Mouse (Mus musculus) kidney, postnatal 14 days (tissue): ENCODE data around the gene Copb2.
A peak's percentile ranks its signal among the peaks of the same experiment; 100 is the strongest.

Source experiments
- DNase-seq: peaks from one replicate; pipeline ENCODE4 v3.0.0; 2022; ENCODE audit warnings: mixed read lengths

Copb2 gene

GRCm38 (mm10) chr9:98563137-98564126 is at the start of gene Copb2:
TSS of gene Copb2 (plus strand) at chr9:98563721.
- DNase-seq, result peak; percentile 99

DNA sequence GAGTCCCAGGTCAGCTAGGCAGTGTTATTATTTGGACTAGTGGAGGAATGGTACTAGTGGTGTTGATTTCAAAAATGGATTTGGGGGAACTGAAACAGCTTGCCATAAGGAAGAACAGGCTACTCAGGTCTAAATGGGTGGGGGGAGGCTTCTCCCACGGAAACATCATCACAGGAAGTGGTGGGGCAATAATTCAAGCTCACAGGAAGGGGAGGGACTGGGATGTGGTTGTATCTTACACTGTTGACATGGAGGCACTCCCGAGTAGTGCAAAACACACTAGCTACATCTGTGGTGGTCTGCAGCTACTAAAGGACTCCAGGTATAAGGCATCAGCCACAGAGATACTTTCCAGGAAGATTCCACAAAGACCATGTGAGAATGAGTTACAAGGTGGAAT is 39.6 kb upstream of the Copb2 start:
- no peak for DNase-seq

- peak; percentile 18 for DNase-seq
Observed at GRCm38 (mm10) chr9:98524786-98525542, 38.6 kb upstream of the Copb2 start.

DNA sequence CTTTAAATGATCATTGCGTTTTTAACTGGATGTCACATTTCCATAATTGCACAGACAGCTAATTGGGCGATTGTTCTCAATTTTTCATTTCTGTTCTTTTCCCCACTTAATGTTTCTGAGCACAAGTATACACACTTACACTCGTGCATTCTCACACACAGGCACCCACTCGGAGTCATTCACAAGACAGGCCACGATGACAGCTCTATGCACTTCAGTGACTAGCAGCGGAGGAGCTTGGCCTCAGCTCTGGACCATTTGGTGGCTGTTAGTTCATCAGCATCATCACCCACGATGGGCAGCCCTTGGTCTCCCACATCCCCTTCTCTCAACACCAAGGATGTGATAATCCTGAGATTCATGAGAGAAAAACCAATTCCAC is 38.0 kb upstream of the Copb2 start:
- no peak for DNase-seq

DNA sequence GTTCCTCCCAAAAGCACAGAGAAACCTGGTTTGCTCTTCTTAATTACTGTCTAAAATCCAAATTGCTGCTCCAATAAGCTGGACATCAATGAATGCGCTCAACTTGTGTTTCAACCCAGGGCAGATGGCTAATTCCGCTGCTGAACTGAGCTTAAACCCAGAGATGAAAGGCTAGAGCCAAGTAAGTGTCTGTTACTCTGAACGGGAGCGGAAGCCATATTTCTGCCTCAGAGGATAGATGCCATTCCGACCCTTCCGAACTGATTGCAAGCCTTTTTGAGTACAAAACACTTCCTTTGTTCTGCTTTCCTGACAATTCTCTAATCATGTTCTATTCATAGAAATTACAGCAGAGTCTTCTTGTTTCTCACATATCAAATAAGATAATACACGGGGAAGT is 36.3 kb upstream of the Copb2 start:
- DNase-seq, result peak; percentile 37

- DNase-seq, result no peak
Observed at GRCm38 (mm10) chr9:98529776-98530175, 33.7 kb upstream of the Copb2 start.

- DNase-seq, result no peak
Observed at GRCm38 (mm10) chr9:98530999-98531398, 32.5 kb upstream of the Copb2 start.

DNA sequence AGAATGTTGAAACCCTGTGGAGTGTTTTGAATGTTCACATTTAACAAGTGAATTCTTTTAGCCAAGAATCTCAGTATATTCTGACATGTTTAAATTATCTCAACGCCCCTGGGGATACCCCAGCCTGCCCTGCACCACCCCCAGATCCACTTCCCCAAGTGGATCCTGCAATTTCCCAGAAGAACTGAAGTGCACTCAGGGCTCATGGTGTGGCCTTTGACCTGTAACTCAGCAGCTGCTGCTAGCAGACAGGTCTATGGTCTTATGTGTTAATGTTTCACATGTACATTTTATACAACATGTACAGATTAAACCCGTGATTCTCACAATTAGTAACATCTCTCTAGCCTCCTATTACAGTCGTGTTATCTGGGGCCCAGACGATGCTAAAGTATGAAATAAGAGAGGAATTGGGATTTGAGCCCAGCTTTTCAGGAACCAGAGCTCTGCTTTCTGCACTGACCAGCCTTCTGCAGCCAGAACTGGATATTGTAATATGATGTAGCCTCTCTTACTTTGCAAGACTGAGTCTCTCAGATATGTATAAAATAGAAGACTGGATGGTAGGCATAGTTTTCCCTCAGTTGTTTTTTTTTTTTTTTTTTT is 28.7 kb upstream of the Copb2 start:
- DNase-seq, result peak; percentile 14

DNA sequence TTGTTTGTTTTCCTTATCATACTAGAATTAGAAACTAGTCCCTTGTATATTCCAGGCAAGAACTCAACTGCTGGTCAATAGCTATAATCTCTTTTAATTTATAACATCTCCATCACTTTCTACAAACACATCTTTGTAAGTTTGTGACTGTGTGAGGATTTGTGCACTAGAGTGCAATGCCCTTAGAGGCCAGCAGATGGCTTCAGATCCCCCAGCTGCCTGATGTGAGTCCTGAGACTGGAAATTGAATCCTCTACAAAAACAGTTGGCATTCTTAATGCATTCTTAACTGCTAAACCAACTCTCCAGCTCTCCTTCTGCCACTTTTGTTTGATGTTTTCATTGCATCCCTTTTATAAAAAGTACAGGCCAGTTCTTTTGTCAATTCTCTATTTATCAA is 27.8 kb upstream of the Copb2 start:
- no peak for DNase-seq

GRCm38 (mm10) chr9:98538017-98538712 is 25.4 kb upstream of the Copb2 start:
- DNase-seq, result peak; percentile 4

DNA sequence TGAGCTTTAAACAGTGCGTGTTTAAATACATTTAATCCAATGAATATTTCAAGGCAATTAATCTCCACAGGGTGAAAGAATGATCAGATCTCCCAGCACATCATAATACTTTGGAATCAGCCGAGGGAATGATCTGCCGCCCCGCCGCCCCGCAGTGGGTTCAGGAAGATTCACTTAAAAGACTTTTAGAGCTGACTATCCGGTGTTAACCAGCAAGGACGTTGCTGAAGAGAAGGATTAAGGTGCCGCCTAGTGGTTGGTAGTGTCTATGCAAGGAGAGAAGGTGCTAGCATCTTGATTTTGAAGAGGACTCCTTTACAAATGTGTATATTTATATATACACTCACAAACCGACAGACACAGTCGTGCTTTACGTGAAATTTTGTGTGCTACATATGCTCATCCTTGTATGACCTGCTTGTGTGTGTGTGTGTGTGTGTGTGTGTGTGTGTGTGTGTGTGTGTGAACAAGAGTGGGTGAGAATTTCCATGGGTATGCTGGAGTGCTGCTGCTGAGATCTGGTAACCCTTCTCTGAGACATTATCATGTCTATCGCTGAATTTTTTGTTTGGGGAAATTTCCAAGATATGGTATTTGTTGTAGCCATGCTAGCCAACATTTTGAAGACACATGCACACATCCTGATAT is 24.7 kb upstream of the Copb2 start:
- DNase-seq, result peak; percentile 79

- no peak for DNase-seq
Observed at GRCm38 (mm10) chr9:98544042-98544441, 19.5 kb upstream of the Copb2 start.

DNA sequence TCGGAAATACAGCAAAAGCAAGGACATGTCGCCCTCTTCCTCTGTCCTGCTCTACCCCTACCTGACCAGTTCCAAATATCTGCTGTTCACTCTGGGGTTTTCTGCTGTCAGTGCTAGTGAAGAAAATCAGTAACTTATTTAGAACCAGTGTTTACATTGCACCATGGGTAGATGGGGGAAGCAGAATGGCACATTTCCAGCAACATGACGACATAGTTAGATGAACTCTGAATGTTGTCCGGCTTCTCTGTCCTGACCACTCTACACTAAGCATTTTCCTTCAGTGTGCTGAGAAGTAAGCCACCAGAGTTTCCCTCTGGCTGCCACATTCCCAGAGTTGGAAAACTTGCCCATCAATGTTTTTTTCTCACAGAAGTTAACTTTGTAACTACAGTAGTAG is 20.3 kb downstream of the Copb2 start:
- DNase-seq, result peak; percentile 12

DNA sequence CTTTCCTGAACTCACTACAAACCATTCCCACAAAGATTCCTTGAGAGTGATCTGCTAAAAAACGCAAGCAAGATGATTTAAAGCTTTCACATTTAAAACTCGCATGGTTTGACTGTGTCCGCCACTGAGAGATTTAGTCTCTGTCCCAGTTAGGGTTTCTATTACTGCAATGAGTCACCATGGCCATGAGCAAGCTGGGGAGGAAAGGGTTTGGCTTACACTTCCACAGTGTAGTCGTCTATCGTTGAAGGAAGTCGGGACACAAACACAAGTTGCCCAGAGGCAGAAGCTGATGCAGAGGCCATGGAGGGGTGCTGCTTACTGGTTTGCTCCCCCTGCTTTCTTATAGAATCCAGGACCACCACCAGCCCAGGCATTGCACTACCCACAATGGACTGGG is 36.6 kb downstream of the Copb2 start:
- no peak for DNase-seq

GRCm38 (mm10) chr9:98601156-98601836 is 37.8 kb downstream of the Copb2 start, which contains the start of gene Mrps22:
TSS of gene Mrps22 (minus strand) at chr9:98601660.
- DNase-seq, result peak; percentile 87

GRCm38 (mm10) chr9:98601837-98602359 is 38.4 kb downstream of the Copb2 start:
- DNase-seq, result no peak

DNA sequence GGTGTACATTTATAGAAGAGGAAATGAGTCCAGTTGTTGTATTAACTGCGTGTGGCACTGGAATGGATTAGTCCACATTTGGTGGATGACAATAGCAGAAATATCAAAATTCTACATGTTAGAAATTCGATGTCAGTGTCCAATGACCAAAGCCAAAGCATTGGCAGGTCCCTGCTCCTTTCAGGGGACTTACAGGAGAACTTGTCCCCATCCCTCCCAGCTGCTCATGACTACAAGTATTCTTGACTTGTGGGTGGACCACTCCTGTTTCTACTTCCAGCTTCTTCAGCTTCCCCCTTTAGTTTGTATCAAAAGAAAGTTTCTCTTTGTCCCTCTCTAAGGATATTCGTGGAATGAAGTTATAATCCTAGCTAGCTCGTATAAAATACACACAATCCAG is 41.4 kb downstream of the Copb2 start:
- DNase-seq, result no peak

DNA sequence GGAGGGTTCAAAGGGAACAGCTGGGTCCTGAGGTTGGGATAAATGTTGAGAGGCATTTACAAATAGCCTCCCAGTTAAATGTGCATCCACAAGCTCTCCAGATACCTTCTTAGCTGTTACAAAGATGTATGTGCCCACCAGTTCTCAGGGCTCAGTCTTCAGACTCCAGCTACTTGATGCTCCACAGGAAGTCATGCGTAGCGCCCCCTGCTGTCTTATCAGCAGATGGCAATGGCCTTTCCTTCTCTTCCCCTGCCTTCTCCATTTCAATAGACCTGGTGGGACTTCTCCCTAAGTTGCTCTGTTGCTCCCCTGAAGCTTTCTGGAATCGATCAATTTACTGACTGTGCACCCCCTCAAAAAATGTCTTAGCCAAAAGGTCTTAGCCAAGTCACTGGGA is 65.0 kb downstream of the Copb2 start:
- no peak for DNase-seq

DNA sequence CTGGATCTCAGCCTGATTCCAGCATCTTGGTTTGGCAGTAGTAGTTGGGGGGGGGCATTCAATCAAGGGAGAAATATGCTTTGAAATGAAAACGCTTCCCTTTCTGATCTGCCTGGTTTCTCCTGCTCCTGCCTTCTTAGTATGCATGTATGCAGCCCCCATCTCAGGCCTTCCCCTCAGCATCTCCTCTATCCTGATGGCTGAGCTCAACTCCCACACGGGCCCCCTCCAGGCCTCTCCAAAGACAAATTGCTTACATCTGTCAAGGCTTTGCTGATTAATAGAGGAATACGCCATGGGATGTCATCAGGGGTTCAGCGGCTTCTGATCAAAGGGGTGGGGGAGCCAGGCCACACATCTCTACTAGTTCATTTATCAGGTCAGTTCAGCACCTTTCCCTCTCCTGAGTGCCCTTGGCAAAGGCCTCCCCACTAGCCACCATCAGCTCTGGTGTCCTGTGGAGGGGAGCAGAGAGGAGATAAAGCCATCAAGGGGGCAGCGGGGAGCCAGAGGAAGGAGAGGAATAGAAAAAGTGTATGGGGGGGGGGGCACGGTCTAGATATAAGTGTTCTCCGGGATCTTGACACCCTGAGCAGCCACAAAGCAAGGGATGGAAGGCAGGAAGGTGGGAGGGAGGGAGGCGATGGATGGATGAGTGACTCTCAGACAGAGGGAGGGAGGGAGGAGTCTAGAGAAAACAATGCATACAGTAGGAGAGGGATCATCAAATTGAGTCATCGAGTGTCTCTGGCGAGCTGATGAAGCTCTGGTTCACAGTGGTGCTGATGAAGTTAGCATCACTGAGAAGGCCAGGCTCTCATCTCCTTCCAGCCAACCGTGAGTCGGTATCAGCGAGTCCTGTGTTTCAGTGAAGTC is 70.0 kb downstream of the Copb2 start:
- DNase-seq, result no peak
